Mouse (Mus musculus) liver (tissue): Measurements from ENCODE around the gene Scrg1.
"Not testable (repeated sequence)": the region's sequence is repeated elsewhere in the genome, so short reads cannot be mapped to it uniquely, and the experiment has no call there.

Experiments used
- DNase-seq: peaks from one replicate; pipeline ENCODE4 v3.0.0-alpha.2; 2020; ENCODE audit warnings: mixed read lengths

The Scrg1 gene

GRCm38 (mm10) chr8:57455765-57456164 is at the start of gene Scrg1:
Gene Scrg1, plus strand, starts transcription at chr8:57455923.
- no peak for DNase-seq

- DNase-seq, result no peak
Observed at GRCm38 (mm10) chr8:57406366-57406765, 49.4 kb upstream of the Scrg1 start.

- DNase-seq, result no peak
Observed at GRCm38 (mm10) chr8:57409333-57409732, 46.4 kb upstream of the Scrg1 start.

- DNase-seq, result no peak
Observed at GRCm38 (mm10) chr8:57409779-57410472, 45.8 kb upstream of the Scrg1 start.

GRCm38 (mm10) chr8:57410473-57410863 is 45.3 kb upstream of the Scrg1 start:
- no peak for DNase-seq

- DNase-seq, result no peak
Observed at GRCm38 (mm10) chr8:57411366-57411765, 44.4 kb upstream of the Scrg1 start.

GRCm38 (mm10) chr8:57416827-57417226 is 38.9 kb upstream of the Scrg1 start:
- DNase-seq, result no peak

GRCm38 (mm10) chr8:57426074-57426473 is 29.6 kb upstream of the Scrg1 start:
- DNase-seq, result no peak

- DNase-seq, result no peak
Observed at GRCm38 (mm10) chr8:57427581-57428366, 27.9 kb upstream of the Scrg1 start.

- DNase-seq, result no peak
Observed at GRCm38 (mm10) chr8:57428566-57428965, 27.2 kb upstream of the Scrg1 start.

GRCm38 (mm10) chr8:57429166-57429887 is 26.4 kb upstream of the Scrg1 start:
- DNase-seq, result peak; percentile 74

- not testable (repeated sequence) for DNase-seq
Observed at GRCm38 (mm10) chr8:57429888-57430274, 25.8 kb upstream of the Scrg1 start.

- DNase-seq, result no peak
Observed at GRCm38 (mm10) chr8:57430901-57431300, 24.8 kb upstream of the Scrg1 start.

- no peak for DNase-seq
Observed at GRCm38 (mm10) chr8:57432802-57433201, 22.9 kb upstream of the Scrg1 start.

GRCm38 (mm10) chr8:57435768-57436436 is 19.8 kb upstream of the Scrg1 start:
- DNase-seq, result peak; percentile 6

GRCm38 (mm10) chr8:57436437-57436796 is 19.3 kb upstream of the Scrg1 start:
- no peak for DNase-seq

- no peak for DNase-seq
Observed at GRCm38 (mm10) chr8:57441131-57441530, 14.6 kb upstream of the Scrg1 start.

GRCm38 (mm10) chr8:57441556-57441955 is 14.2 kb upstream of the Scrg1 start:
- no peak for DNase-seq

- DNase-seq, result no peak
Observed at GRCm38 (mm10) chr8:57443289-57443688, 12.4 kb upstream of the Scrg1 start.

GRCm38 (mm10) chr8:57445901-57446300 is 9.8 kb upstream of the Scrg1 start:
- not testable (repeated sequence) for DNase-seq

GRCm38 (mm10) chr8:57450726-57451125 is 5.0 kb upstream of the Scrg1 start:
- no peak for DNase-seq

- DNase-seq, result no peak
Observed at GRCm38 (mm10) chr8:57451896-57452295, 3.8 kb upstream of the Scrg1 start.

- no peak for DNase-seq
Observed at GRCm38 (mm10) chr8:57453361-57453760, 2.4 kb upstream of the Scrg1 start.
